In the genomic region with DNA sequence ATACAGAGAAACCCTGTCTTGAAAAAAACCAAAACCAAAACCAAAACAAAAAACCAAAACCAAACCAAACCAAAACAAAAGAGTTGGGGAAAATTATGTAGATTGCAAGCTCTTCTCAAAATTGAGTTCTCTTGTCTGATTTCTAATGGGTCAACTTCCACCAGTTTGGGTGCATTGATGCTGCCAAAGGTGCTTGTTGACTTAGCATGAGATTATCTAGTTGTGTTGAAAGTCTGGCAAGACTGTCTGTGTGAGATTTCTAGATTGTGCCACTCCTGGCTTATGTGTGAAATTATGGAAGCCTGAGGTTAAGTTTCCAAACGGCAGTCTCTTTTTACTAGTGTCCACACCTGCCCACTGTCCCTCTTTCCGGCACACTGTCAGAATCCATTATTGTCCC, we compare ENCODE assay signal across 31 mouse cellular contexts.
"Had no signal": no experiment of that assay in that cellular context is flagged by ENCODE, and none has a peak within 500 bp of the region (broad histone marks: within the 10 kb centered on the region; RNA-seq: fewer than 3 reads in every experiment).

No protein-coding gene starts in this region.

- H3K27me3 ChIP-seq: limb, embryonic 12.5 days; limb, embryonic 13.5 days; limb, embryonic 15.5 days; liver, embryonic 12.5 days; liver, embryonic 13.5 days; liver, embryonic 15.5 days; lung, embryonic 15.5 days; midbrain, embryonic 12.5 days; midbrain, embryonic 13.5 days; neural tube, embryonic 12.5 days; neural tube, embryonic 13.5 days had no signal

- ATAC-seq: liver, embryonic 12.5 days; liver, postnatal 0 days; lung, postnatal 0 days; midbrain, embryonic 13.5 days; midbrain, embryonic 16.5 days had no signal

- H3K9me3 ChIP-seq: limb, embryonic 10.5 days; limb, embryonic 12.5 days; limb, embryonic 13.5 days; limb, embryonic 15.5 days; liver, embryonic 12.5 days; liver, embryonic 13.5 days; liver, embryonic 15.5 days; lung, embryonic 15.5 days; megakaryocyte, embryonic 14.5 days; midbrain, embryonic 12.5 days; midbrain, embryonic 13.5 days; neural tube, embryonic 12.5 days; neural tube, embryonic 13.5 days had no signal

- H3K4me3 ChIP-seq: left cerebral cortex, adult 2 months; limb, embryonic 10.5 days; limb, embryonic 12.5 days; limb, embryonic 13.5 days; limb, embryonic 15.5 days; liver, embryonic 12.5 days; liver, embryonic 13.5 days; liver, embryonic 15.5 days; lung, embryonic 15.5 days; megakaryocyte, embryonic 14.5 days; midbrain, embryonic 12.5 days; midbrain, embryonic 13.5 days; myocyte; neural tube, embryonic 12.5 days; neural tube, embryonic 13.5 days had no signal

- H3K27ac ChIP-seq: left cerebral cortex, adult 2 months; limb, embryonic 10.5 days; limb, embryonic 12.5 days; limb, embryonic 13.5 days; limb, embryonic 15.5 days; liver, embryonic 12.5 days; liver, embryonic 13.5 days; liver, embryonic 14.5 days; liver, embryonic 15.5 days; lung, embryonic 15.5 days; macrophage; midbrain, embryonic 12.5 days; midbrain, embryonic 13.5 days; neural tube, embryonic 12.5 days; neural tube, embryonic 13.5 days had no signal

- DNase-seq: left cerebral cortex, postnatal 4 days; liver, embryonic 13.5 days; liver, postnatal 0 days; lung, adult 18-20 months; lung, adult 2 months; lung, embryonic 14.5 days; lung, postnatal 10 days; lung, postnatal 14 days; lung, postnatal 36 days; lung, postnatal 4 days; midbrain, embryonic 14.5 days had no signal

- H3K9ac ChIP-seq: limb, embryonic 12.5 days; limb, embryonic 13.5 days; limb, embryonic 15.5 days; liver, embryonic 12.5 days; liver, embryonic 13.5 days; liver, embryonic 14.5 days; liver, embryonic 15.5 days; liver, postnatal 0 days; lung, embryonic 14.5 days; lung, embryonic 15.5 days; midbrain, embryonic 12.5 days; midbrain, embryonic 13.5 days; neural tube, embryonic 12.5 days; neural tube, embryonic 13.5 days had no signal

- H3K4me1 ChIP-seq: limb, embryonic 10.5 days; limb, embryonic 12.5 days; limb, embryonic 13.5 days; limb, embryonic 15.5 days; liver, embryonic 12.5 days; liver, embryonic 13.5 days; liver, embryonic 15.5 days; lung, embryonic 15.5 days; megakaryocyte, embryonic 14.5 days; midbrain, embryonic 12.5 days; midbrain, embryonic 13.5 days; neural tube, embryonic 12.5 days; neural tube, embryonic 13.5 days had no signal

- H3K4me2 ChIP-seq: limb, embryonic 12.5 days; limb, embryonic 13.5 days; limb, embryonic 15.5 days; liver, embryonic 11.5 days; liver, embryonic 12.5 days; liver, embryonic 13.5 days; liver, embryonic 15.5 days; lung, embryonic 14.5 days; lung, embryonic 15.5 days; midbrain, embryonic 11.5 days; midbrain, embryonic 12.5 days; midbrain, embryonic 13.5 days; neural tube, embryonic 12.5 days; neural tube, embryonic 13.5 days had no signal

- H3K36me3 ChIP-seq: limb, embryonic 10.5 days; limb, embryonic 12.5 days; limb, embryonic 13.5 days; limb, embryonic 15.5 days; liver, embryonic 12.5 days; liver, embryonic 13.5 days; liver, embryonic 15.5 days; lung, embryonic 15.5 days; midbrain, embryonic 12.5 days; midbrain, embryonic 13.5 days; neural tube, embryonic 12.5 days; neural tube, embryonic 13.5 days had no signal
